Mouse (Mus musculus) cerebellum, adult 2 months (tissue): ENCODE data around the gene Trim31. TPM values are rescaled to one million over a fixed set of nuclear protein-coding genes. Genes with fewer than 3 reads are reported as not detected.

Source experiments
- DNase-seq, 2 experiments: peaks; one replicate each; pipeline ENCODE4 v3.0.0; 2021
- H3K27ac ChIP-seq: fragments of 200-500 bp; 2 replicates; pipeline ENCODE4 v1.5.1; 2012; ENCODE audit warnings: low read length, control low read depth, inconsistent platforms; ENCODE audit not compliant: insufficient read depth
- H3K27me3 ChIP-seq: fragments of 200-500 bp; 2 replicates; pipeline ENCODE4 v1.6.1; 2012; ENCODE audit warnings: inconsistent platforms, mild to moderate bottlenecking, low read length, moderate library complexity; ENCODE audit not compliant: control insufficient read depth, insufficient read depth
- H3K4me1 ChIP-seq: fragments of 200-500 bp; 2 replicates; pipeline ENCODE4 v1.6.1; 2011; ENCODE audit warnings: low read length; ENCODE audit not compliant: control insufficient read depth, insufficient read depth
- H3K4me3 ChIP-seq: fragments of 200-500 bp; replicated peaks from 2 replicates; pipeline ENCODE3; 2011; ENCODE audit warnings: mild to moderate bottlenecking, low read depth, low read length, control low read depth; ENCODE audit not compliant: insufficient read depth
- CTCF ChIP-seq: fragments of 200-500 bp; IDR thresholded peaks from 2 replicates; pipeline ENCODE4 v1.5.1; 2011; ENCODE audit warnings: low read depth, mild to moderate bottlenecking, control low read depth, low read length, moderate library complexity, borderline replicate concordance; ENCODE audit not compliant: insufficient read depth
- POLR2A ChIP-seq: fragments of 200-500 bp; IDR thresholded peaks from 2 replicates; pipeline ENCODE4 v1.6.1; 2011; ENCODE audit warnings: low read length, control low read depth, borderline replicate concordance; ENCODE audit not compliant: insufficient read depth
- WGBS: fragments of 180-500 bp; shearing (Covaris S2); methylation state at CpG from one replicate; pipeline ENCODE4 v1.1.7; 2018; 5-methylcytosine and 5-hydroxymethylcytosine counted together
- polyA plus RNA-seq: library from polyadenylated mRNA; depleted of rRNA; stranded (reverse); fragments of >200 nt; gene quantifications from 2 replicates; pipeline ENCODE4 v1.2.3, GENCODE M21; 2012

Trim31 gene
- polyA plus RNA-seq, 1 experiment = not detected

DNA sequence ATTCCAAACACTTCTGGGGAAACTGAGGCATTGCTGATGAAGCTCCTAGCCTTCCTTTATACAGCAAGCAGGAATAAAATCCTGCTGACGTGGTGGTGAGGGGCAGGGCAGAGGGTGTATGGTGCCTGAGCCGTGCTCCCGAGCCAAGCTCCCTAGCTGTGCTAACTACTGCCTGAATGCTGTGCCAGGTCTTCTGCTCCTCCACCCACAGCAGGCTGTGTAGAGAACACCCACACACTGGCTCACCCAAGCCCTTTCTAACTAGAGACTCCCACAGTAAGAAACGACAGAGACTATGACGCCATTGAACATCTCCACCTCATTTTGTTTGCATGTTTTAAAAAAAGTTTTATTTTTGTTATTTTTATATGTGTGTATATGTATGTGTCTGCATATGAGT lies 2.1 kb downstream of the Trim31 start:
- H3K27ac ChIP-seq = no peak overlapping the region
- DNase-seq = no peak
- H3K27me3 ChIP-seq = no peaks in the 10 kb centered on the region
- no peaks in the 10 kb centered on the region for H3K4me1 ChIP-seq
- no peak overlapping the region for H3K4me3 ChIP-seq
- WGBS = 38% methylated on average over 5 of the region's 5 CpGs
- TF ChIP-seq POLR2A (no peak), CTCF (no peak)

DNA sequence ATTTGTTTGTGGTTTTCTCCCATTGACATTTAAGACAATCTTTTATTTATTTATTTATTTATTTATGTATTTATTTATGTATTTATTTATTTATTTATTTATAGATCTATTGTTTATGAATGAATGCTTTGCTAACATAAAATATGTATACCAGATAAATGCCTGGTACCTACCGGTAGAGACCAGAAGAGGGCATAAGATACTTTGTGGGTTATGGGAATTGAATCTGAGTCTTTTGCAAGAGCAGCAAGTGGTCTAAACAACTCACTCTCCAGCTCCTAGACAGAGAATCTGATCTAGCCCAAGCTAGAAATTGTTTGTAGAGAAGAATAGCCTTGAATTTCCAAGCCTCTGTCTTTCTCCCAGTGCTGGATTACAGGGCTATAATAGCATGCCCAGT lies 2.8 kb downstream of the Trim31 start:
- Histone ChIP-seq H3K4me1 (no peaks in the 10 kb centered on the region), H3K27me3 (no peaks in the 10 kb centered on the region), H3K4me3 (no peak overlapping the region), H3K27ac (no peak overlapping the region)
- no peak for DNase-seq
- TF ChIP-seq CTCF = no peak
- no peak for TF ChIP-seq POLR2A
- 23% methylated on average over 1 of the region's 1 CpGs for WGBS

- DNase-seq = no peak
- Histone ChIP-seq H3K27me3 (no peaks in the 10 kb centered on the region; the same call in 1 of the 2 replicates), H3K27ac (no peak overlapping the region), H3K4me1 (no peaks in the 10 kb centered on the region), H3K4me3 (no peak overlapping the region)
- TF ChIP-seq CTCF (no peak), POLR2A (no peak)
- WGBS = 66% methylated on average over 3 of the region's 3 CpGs
Measured at GRCm38 (mm10) chr17:36903651-36904050, 5.7 kb downstream of the Trim31 start.

- WGBS = 33% methylated on average over 1 of the region's 1 CpGs
- DNase-seq = no peak
- Histone ChIP-seq H3K27me3 (no peaks in the 10 kb centered on the region; the same call in 1 of the 2 replicates), H3K27ac (no peak overlapping the region), H3K4me3 (no peak overlapping the region), H3K4me1 (no peaks in the 10 kb centered on the region)
- TF ChIP-seq CTCF (no peak), POLR2A (no peak)
Measured at GRCm38 (mm10) chr17:36908235-36908634, 10.3 kb downstream of the Trim31 start.

- 60% methylated on average over 4 of the region's 4 CpGs for WGBS
- H3K27me3 ChIP-seq = no peaks in the 10 kb centered on the region; the same call in 1 of the 2 replicates
- TF ChIP-seq CTCF (no peak), POLR2A (no peak)
- no peak overlapping the region for H3K27ac ChIP-seq
- no peaks in the 10 kb centered on the region for H3K4me1 ChIP-seq
- DNase-seq = no peak
- no peak overlapping the region for H3K4me3 ChIP-seq
Measured at GRCm38 (mm10) chr17:36909802-36910201, 11.9 kb downstream of the Trim31 start.

DNA sequence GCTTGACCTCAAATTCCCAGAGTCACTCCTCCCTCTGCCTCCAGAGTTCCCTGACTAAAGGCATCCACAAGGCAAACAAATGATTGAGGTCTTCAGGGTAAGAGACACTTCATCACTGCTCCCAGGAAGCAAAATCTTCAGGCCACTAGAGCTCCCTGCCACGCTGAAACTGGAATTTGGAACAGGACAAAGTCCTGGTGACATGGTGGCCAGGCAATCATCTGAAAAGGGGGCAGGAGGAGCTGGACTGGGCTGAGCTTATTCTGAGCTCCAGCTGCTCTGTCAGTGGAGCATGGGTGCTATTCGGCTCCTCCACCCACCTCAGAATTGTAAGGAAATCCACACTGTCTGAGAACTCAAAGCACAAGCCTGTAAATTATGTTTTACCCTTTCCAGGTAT lies 14.1 kb downstream of the Trim31 start:
- Histone ChIP-seq H3K27ac (no peak overlapping the region), H3K4me3 (no peak overlapping the region), H3K4me1 (no peaks in the 10 kb centered on the region), H3K27me3 (no peaks in the 10 kb centered on the region)
- no peak for TF ChIP-seq POLR2A
- no peak for TF ChIP-seq CTCF
- 73% methylated on average over 2 of the region's 2 CpGs for WGBS
- no peak for DNase-seq

- peak; percentile 64 to 69 for DNase-seq
- WGBS = 10% methylated on average over 2 of the region's 2 CpGs
Measured at GRCm38 (mm10) chr17:36914108-36914507, 16.2 kb downstream of the Trim31 start.

GRCm38 (mm10) chr17:36915076-36915475 lies 17.2 kb downstream of the Trim31 start:
- peak; percentile 32 to 60 for DNase-seq
- no peaks in the 10 kb centered on the region for H3K4me1 ChIP-seq
- H3K27ac ChIP-seq = no peak overlapping the region
- 14% methylated on average over 9 of the region's 9 CpGs for WGBS
- TF ChIP-seq CTCF = peak; percentile 82
- TF ChIP-seq POLR2A = no peak
- no peak overlapping the region for H3K4me3 ChIP-seq
- H3K27me3 ChIP-seq = no peaks in the 10 kb centered on the region

More at GRCm38 (mm10) chr17:36914108-36914507, 16.2 kb downstream of the Trim31 start:
- Histone ChIP-seq H3K27me3 (no peaks in the 10 kb centered on the region), H3K27ac (no peak overlapping the region), H3K4me1 (no peaks in the 10 kb centered on the region), H3K4me3 (no peak overlapping the region)
- no peak for TF ChIP-seq POLR2A
- TF ChIP-seq CTCF = peak; percentile 66; the same call in 1 of the 2 replicates
